Mouse (Mus musculus) natural killer cell, adult 2 months (primary cell): ENCODE measurements around the gene Gm17334.

ENCODE experiments used
- DNase-seq, 2 experiments: peaks; one replicate each; pipeline ENCODE4 v3.0.0; 2022; ENCODE audit warnings: low spot score in 2 of 2

The Gm17334 gene

GRCm38 (mm10) chr11:53771001-53771744 is 1.8 kb downstream of the Gm17334 start:
- no peak for DNase-seq

- peak; percentile 72 to 77 for DNase-seq
Observed at GRCm38 (mm10) chr11:53770125-53770791, 2.7 kb downstream of the Gm17334 start.

- DNase-seq = peak; percentile 97 to 98
Observed at GRCm38 (mm10) chr11:53769760-53770124, 3.2 kb downstream of the Gm17334 start, which contains the start of gene Irf1. TSS of gene Irf1 (plus strand) at chr11:53770014.

GRCm38 (mm10) chr11:53769185-53769576 is 3.8 kb downstream of the Gm17334 start:
- no peak for DNase-seq

GRCm38 (mm10) chr11:53768422-53769184 is 4.4 kb downstream of the Gm17334 start:
- DNase-seq = no peak

GRCm38 (mm10) chr11:53764581-53764980 is 8.4 kb downstream of the Gm17334 start:
- DNase-seq = no peak

- peak; percentile 94 to 96 for DNase-seq
Observed at GRCm38 (mm10) chr11:53763496-53764140, 9.4 kb downstream of the Gm17334 start.

- peak; percentile 40 to 46 for DNase-seq
Observed at GRCm38 (mm10) chr11:53762827-53763495, 10.0 kb downstream of the Gm17334 start.

- DNase-seq = no peak
Observed at GRCm38 (mm10) chr11:53762426-53762825, 10.6 kb downstream of the Gm17334 start.

- DNase-seq = no peak
Observed at GRCm38 (mm10) chr11:53761822-53762221, 11.2 kb downstream of the Gm17334 start.

- DNase-seq = no peak
Observed at GRCm38 (mm10) chr11:53761284-53761683, 11.7 kb downstream of the Gm17334 start.

GRCm38 (mm10) chr11:53759545-53760406 is 13.2 kb downstream of the Gm17334 start:
- no peak for DNase-seq

GRCm38 (mm10) chr11:53758791-53759351 is 14.1 kb downstream of the Gm17334 start:
- no peak for DNase-seq

- DNase-seq = peak; percentile 49 to 57
Observed at GRCm38 (mm10) chr11:53758033-53758432, 15.0 kb downstream of the Gm17334 start.

- no peak for DNase-seq
Observed at GRCm38 (mm10) chr11:53757612-53758011, 15.4 kb downstream of the Gm17334 start.

- no peak for DNase-seq
Observed at GRCm38 (mm10) chr11:53755011-53755595, 17.9 kb downstream of the Gm17334 start.

GRCm38 (mm10) chr11:53749716-53750352 is 23.2 kb downstream of the Gm17334 start:
- no peak for DNase-seq

GRCm38 (mm10) chr11:53749306-53749705 is 23.7 kb downstream of the Gm17334 start:
- no peak for DNase-seq

- DNase-seq = no peak
Observed at GRCm38 (mm10) chr11:53748614-53749013, 24.4 kb downstream of the Gm17334 start.
